Mouse (Mus musculus) heart, adult 2 months (tissue): Measurements from ENCODE around the gene Ccnd3. TPM values are rescaled to one million over a fixed set of nuclear protein-coding genes. Genes with fewer than 3 reads are reported as not detected.

Source experiments
- DNase-seq, 2 experiments: peaks; one replicate each; pipeline ENCODE4 v3.0.0; 2021
- H3K27ac ChIP-seq: fragments of 200-600 bp; 2 replicates; pipeline ENCODE4 v1.8.1; 2022
- H3K27me3 ChIP-seq: fragments of 200-500 bp; 2 replicates; pipeline ENCODE4 v1.6.1; 2012; ENCODE audit warnings: mild to moderate bottlenecking, low read length, inconsistent platforms, mixed read lengths; ENCODE audit not compliant: control insufficient read depth, insufficient read depth
- H3K36me3 ChIP-seq: fragments of 200-500 bp; 2 replicates; pipeline ENCODE4 v1.6.1; 2012; ENCODE audit warnings: low read length, inconsistent platforms; ENCODE audit not compliant: control insufficient read depth, insufficient read depth
- H3K4me1 ChIP-seq: fragments of 200-500 bp; 2 replicates; pipeline ENCODE4 v1.6.1; 2011; ENCODE audit warnings: low read length; ENCODE audit not compliant: control insufficient read depth, insufficient read depth
- H3K4me3 ChIP-seq: fragments of 200-600 bp; 2 replicates; pipeline ENCODE4 v1.8.1; 2022
- H3K79me2 ChIP-seq: fragments of 200-500 bp; replicated peaks from 2 replicates; pipeline ENCODE4 v1.6.1; 2012; ENCODE audit warnings: mild to moderate bottlenecking, inconsistent platforms, low read length, moderate library complexity, mixed read lengths; ENCODE audit not compliant: control insufficient read depth, insufficient read depth
- H3K9ac ChIP-seq: fragments of 200-500 bp; 2 replicates; pipeline ENCODE4 v1.6.1; 2012; ENCODE audit warnings: low read depth, mild to moderate bottlenecking, control low read depth, inconsistent platforms, low read length, mixed read lengths
- CTCF ChIP-seq: fragments of 200-600 bp; IDR thresholded peaks from 2 replicates; pipeline ENCODE4 v1.8.1; 2022; ENCODE audit warnings: antibody characterized with exemption, mild to moderate bottlenecking, moderate library complexity
- EP300 ChIP-seq: fragments of 200-500 bp; IDR thresholded peaks from 2 replicates; pipeline ENCODE4 v1.6.1; 2011; ENCODE audit warnings: low read depth, low read length, control low read depth; ENCODE audit not compliant: insufficient read depth
- POLR2A ChIP-seq: fragments of 200-500 bp; IDR thresholded peaks from 2 replicates; pipeline ENCODE4 v1.6.1; 2011; ENCODE audit warnings: mild to moderate bottlenecking, low read depth, low read length, control low read depth; ENCODE audit not compliant: insufficient read depth
- WGBS: fragments of 180-500 bp; shearing (Covaris S2); methylation state at CpG from one replicate; pipeline ENCODE4 v1.1.7; 2018; 5-methylcytosine and 5-hydroxymethylcytosine counted together
- intact Hi-C: fragments of 180-260 bp; cut with DNase I; formaldehyde crosslinking; loops from one replicate; pipeline ENCODE4 v1.15.1; 2025
- polyA plus RNA-seq: library from polyadenylated mRNA; depleted of rRNA; stranded (reverse); fragments of >200 nt; gene quantifications from 2 replicates; pipeline ENCODE4 v1.2.3, GENCODE M21; 2012
- total RNA-seq, 2 experiments: library from RNA; stranded (reverse); gene quantifications; 2 replicates each; pipeline ENCODE4 v1.2.3; 2021

Gene Ccnd3
- total and polyA plus RNA-seq, 3 experiments = 75.1 to 83.7 (median 75.9) TPM

DNA sequence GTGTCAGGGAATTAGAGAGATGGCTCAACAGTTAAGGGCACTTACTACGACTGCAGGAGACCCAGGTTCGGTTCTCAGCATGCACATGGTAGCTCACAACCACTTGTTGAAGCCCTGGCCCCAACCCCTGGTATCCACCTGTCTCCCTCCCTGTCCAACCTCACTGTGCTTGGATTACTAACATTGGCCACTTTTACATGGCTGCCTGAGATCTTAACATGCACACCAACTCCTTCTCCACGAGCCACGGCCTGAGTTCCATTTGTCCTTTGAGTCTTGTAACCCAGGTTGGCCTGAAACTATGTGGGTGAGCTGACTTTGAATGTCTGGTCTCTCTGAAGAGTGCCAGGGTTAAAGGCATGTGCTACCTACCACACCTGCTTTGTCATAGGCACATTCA lies 1.8 kb downstream of the Ccnd3 start:
- Histone ChIP-seq H3K9ac (no peak overlapping the region), H3K27ac (peak overlapping the region; percentile 91), H3K79me2 (no peaks in the 10 kb centered on the region), H3K36me3 (peaks cover 2% of the 10 kb centered on the region; the same call in 1 of the 2 replicates), H3K27me3 (no peaks in the 10 kb centered on the region), H3K4me3 (no peak overlapping the region), H3K4me1 (peaks cover 23% of the 10 kb centered on the region)
- whole genome bisulfite sequencing = 87% methylated on average over 4 of the region's 4 CpGs
- no peak for TF ChIP-seq CTCF
- no peak for DNase-seq
- intact Hi-C loops = no loop called here

DNA sequence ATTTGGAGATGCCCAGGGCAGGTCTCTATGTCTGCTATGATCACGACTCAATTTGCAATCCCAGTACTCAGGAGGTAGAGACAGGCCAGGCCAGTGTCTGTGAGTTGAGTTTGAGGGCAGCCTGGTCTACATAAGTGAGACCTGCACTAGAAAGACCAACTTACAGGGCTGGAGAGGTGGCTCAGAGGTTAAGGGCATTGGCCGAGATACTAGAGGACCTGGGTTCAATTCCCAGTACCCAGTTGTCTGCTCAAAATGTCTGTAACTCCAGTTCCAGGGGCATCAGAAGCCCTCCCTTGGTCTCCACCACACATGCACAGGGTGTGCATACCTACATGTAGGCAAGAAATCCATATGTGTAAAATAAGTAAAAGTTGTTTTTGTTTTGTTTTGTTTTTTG lies 2.7 kb downstream of the Ccnd3 start:
- Histone ChIP-seq H3K9ac (0 out of 2 replicates have a peak overlapping the region, but pooled peaks have one; percentile 12), H3K79me2 (no peaks in the 10 kb centered on the region), H3K27ac (peak overlapping the region; percentile 98), H3K36me3 (peaks cover 2% of the 10 kb centered on the region; the same call in 1 of the 2 replicates), H3K4me3 (peak overlapping the region; percentile 6), H3K4me1 (peaks cover 25% of the 10 kb centered on the region), H3K27me3 (no peaks in the 10 kb centered on the region)
- no peak for TF ChIP-seq EP300
- no peak for TF ChIP-seq CTCF
- TF ChIP-seq POLR2A = no peak
- DNase-seq = no peak
- intact Hi-C loops = no loop called here
- 73% methylated on average over 2 of the region's 2 CpGs for WGBS

- H3K27ac ChIP-seq = peak overlapping the region; percentile 98
- H3K36me3 ChIP-seq = peaks cover 2% of the 10 kb centered on the region; the same call in 1 of the 2 replicates
- 3% methylated on average over 12 of the region's 12 CpGs for WGBS
- H3K79me2 ChIP-seq = no peaks in the 10 kb centered on the region
- peak; percentile 99 for TF ChIP-seq EP300
- TF ChIP-seq POLR2A = peak; percentile 87
- peak; percentile 26; the same call in 1 of the 2 replicates for TF ChIP-seq CTCF
- peaks cover 28% of the 10 kb centered on the region for H3K4me1 ChIP-seq
- H3K9ac ChIP-seq = peak overlapping the region; percentile 83
- peak; percentile 94 to 97 for DNase-seq
- H3K27me3 ChIP-seq = no peaks in the 10 kb centered on the region
- intact Hi-C loops = no loop called here
- H3K4me3 ChIP-seq = peak overlapping the region; percentile 54
These were observed 3.3 kb downstream of the Ccnd3 start for GRCm38 (mm10) chr17:47508012-47508608.

DNA sequence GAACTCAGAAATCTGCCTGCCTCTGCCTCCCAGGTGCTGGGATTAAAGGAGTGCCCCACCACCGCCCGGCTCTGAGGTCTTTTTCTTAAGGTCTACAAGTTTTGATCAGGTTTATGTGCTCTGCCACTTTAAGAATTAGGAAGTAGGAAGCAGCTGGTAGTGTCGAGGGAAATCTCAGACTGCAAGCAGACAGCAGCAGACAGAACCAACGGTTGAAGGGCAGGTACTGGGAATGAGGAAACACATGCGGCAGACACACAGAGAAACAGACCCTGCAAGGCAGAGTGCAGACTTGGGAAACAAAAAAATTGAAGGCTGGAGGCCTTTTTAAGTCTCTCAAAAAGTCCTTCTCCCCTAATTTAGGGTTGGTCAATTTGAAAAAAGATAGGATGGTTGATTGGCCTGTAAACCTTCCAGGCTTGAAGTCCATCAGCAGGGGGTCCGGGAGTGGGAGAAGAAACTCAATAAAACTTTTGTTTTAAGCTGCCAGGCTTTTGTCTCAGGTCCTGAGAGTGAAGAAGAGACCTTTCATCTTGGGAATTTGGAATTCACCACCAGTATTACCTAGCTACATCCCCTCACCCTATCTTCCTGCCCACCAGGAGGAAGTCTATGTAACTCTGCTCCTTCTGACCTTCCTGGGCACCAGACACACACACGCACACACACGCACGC lies 4.3 kb downstream of the Ccnd3 start:
- DNase-seq = no peak
- H3K27me3 ChIP-seq = no peaks in the 10 kb centered on the region
- H3K27ac ChIP-seq = peak overlapping the region; percentile 98
- intact Hi-C loops = no loop called here
- peaks cover 28% of the 10 kb centered on the region for H3K4me1 ChIP-seq
- peaks cover 2% of the 10 kb centered on the region; the same call in 1 of the 2 replicates for H3K36me3 ChIP-seq
- H3K9ac ChIP-seq = no peak overlapping the region
- WGBS = 36% methylated on average over 9 of the region's 9 CpGs
- no peak overlapping the region; the same call in 1 of the 2 replicates for H3K4me3 ChIP-seq
- TF ChIP-seq POLR2A (no peak), CTCF (no peak), EP300 (no peak)
- no peaks in the 10 kb centered on the region for H3K79me2 ChIP-seq

DNA sequence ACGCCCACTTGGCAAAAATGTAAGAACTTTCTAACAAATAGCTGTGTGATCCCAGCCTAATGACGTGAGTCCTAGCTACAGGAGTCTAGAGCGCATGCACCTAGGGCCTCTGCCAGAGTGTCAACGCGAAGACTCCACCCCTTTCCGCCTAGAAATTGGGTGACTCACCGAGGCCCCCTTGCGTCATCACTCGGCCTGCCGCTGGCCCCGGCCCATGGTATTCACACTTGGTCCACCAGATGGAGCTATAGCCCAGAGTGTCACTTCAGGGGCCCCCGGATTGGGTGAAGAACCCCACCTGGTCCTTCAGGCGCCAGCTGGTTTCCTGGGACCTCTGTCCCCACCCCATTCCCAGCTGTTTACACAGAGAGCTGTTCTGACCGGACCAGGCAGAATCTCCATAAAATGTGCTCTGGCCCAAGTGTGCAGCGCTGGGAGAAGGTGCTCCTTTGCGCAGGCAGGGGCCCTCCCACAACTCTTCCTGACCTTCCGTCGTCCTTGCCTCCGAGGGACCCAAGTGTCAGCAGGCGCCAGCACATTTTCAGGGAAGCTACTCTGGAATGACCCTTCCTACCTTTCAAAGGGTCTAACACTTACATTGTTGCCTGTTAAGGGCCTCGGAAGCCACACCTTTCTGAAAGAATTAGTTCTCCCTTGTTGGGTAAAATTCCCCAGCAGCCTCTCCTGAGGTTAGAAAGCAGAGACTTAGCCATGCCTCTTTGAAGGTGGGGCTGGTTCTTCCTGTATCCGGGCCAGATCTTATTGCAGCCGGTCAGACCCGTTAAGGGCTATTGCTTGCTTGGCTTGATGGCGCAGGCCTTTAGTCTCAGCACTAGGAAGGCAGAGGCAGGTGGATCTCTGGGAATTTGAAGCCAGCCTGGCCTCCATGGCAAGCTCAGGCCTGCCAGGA lies 6.5 kb downstream of the Ccnd3 start:
- Histone ChIP-seq H3K27me3 (no peaks in the 10 kb centered on the region), H3K27ac (peak overlapping the region; percentile 99), H3K9ac (peak overlapping the region; percentile 61), H3K36me3 (peaks cover 2% of the 10 kb centered on the region; the same call in 1 of the 2 replicates), H3K4me1 (peaks cover 19% of the 10 kb centered on the region), H3K4me3 (peak overlapping the region; percentile 51), H3K79me2 (no peaks in the 10 kb centered on the region)
- DNase-seq = peak; percentile 98 to 99
- intact Hi-C loops = loop anchor here (1.0 to 10.0 kb wide), 3 partner anchors 83 to 183 kb away; partner anchors contain the start of genes Gm21981 and Prickle4
- TF ChIP-seq CTCF (0 out of 2 replicates have a peak, but pooled peaks have one; percentile 100), POLR2A (peak; percentile 58), EP300 (peak; percentile 93)
- WGBS = 7% methylated on average over 25 of the region's 25 CpGs
